Mouse (Mus musculus) midbrain, embryonic 13.5 days (tissue): ENCODE results near the gene Clpsl2. TPM values are rescaled to one million over a fixed set of nuclear protein-coding genes. Genes with fewer than 3 reads are reported as not detected.
"Not testable (repeated sequence)": the region's sequence is repeated elsewhere in the genome, so short reads cannot be mapped to it uniquely, and the experiment has no call there.

Source experiments
- ATAC-seq: fragments of 200-750 bp; cut with Nextera tagmentation; 2 replicates; pipeline ENCODE4 v1.8.0; 2017; ENCODE audit warnings: mild to moderate bottlenecking, moderate TSS enrichment, moderate library complexity
- H3K27ac ChIP-seq: fragments of 300-500 bp; sonication (generic); 2 replicates; pipeline ENCODE4 v1.5.1; 2015; ENCODE audit warnings: inconsistent platforms, mild to moderate bottlenecking, moderate library complexity
- H3K27me3 ChIP-seq: fragments of 300-500 bp; sonication (generic); 2 replicates; pipeline ENCODE4 v1.6.1; 2015; ENCODE audit warnings: mild to moderate bottlenecking, inconsistent platforms
- H3K36me3 ChIP-seq: fragments of 300-500 bp; sonication (generic); 2 replicates; pipeline ENCODE4 v1.6.1; 2015; ENCODE audit warnings: mild to moderate bottlenecking, inconsistent platforms
- H3K4me1 ChIP-seq: fragments of 300-500 bp; sonication (generic); replicated peaks from 2 replicates; pipeline ENCODE4 v1.6.1; 2015; ENCODE audit warnings: inconsistent platforms
- H3K4me2 ChIP-seq: fragments of 300-500 bp; sonication (generic); replicated peaks from 2 replicates; pipeline ENCODE4 v1.6.1; 2015; ENCODE audit warnings: moderate library complexity, mild to moderate bottlenecking, inconsistent platforms
- H3K4me3 ChIP-seq: fragments of 300-500 bp; sonication (generic); replicated peaks from 2 replicates; pipeline ENCODE4 v1.5.1; 2015; ENCODE audit warnings: mild to moderate bottlenecking, inconsistent platforms
- H3K9ac ChIP-seq: fragments of 300-500 bp; sonication (generic); replicated peaks from 2 replicates; pipeline ENCODE4 v1.6.1; 2015; ENCODE audit warnings: mild to moderate bottlenecking, inconsistent platforms
- H3K9me3 ChIP-seq: fragments of 300-500 bp; sonication (generic); 2 replicates; pipeline ENCODE4 v1.6.1; 2016; ENCODE audit warnings: mild to moderate bottlenecking, inconsistent platforms
- WGBS: fragments of 180-500 bp; shearing (Covaris S2); methylation state at CpG from one replicate; pipeline ENCODE4 v1.1.7; 2015; 5-methylcytosine and 5-hydroxymethylcytosine counted together
- polyA plus RNA-seq: library from polyadenylated mRNA; unstranded; fragments of >200 nt; fragmentation: Nextera tagmentation; extraction: Ambion mirVana; gene quantifications from 2 replicates; pipeline ENCODE4 v1.2.1, GENCODE M21; 2015

Gene Clpsl2
- polyA plus RNA-seq, 1 experiment from 2014 or later = not detected

GRCm38 (mm10) chr17:28537881-28538280, 11.3 kb upstream of the Clpsl2 start:
- H3K27me3 ChIP-seq = no peaks in the 10 kb centered on the region
- no peaks in the 10 kb centered on the region for H3K36me3 ChIP-seq
- no peak overlapping the region for H3K4me3 ChIP-seq
- WGBS = 46% methylated on average over 12 of the region's 12 CpGs
- H3K4me2 ChIP-seq = no peak overlapping the region
- H3K27ac ChIP-seq = no peak overlapping the region
- H3K9me3 ChIP-seq = peaks cover 21% of the 10 kb centered on the region
- H3K4me1 ChIP-seq = no peaks in the 10 kb centered on the region
- H3K9ac ChIP-seq = no peak overlapping the region
- no peak for ATAC-seq

- no peak for ATAC-seq
- WGBS = 91% methylated on average over 1 of the region's 1 CpGs
- H3K36me3 ChIP-seq = no peaks in the 10 kb centered on the region
Measured at GRCm38 (mm10) chr17:28546925-28547324, 2.3 kb upstream of the Clpsl2 start.

GRCm38 (mm10) chr17:28548550-28548949, 661 bp upstream of the Clpsl2 start:
- 79% methylated on average over 11 of the region's 11 CpGs for WGBS
- no peak overlapping the region for H3K4me3 ChIP-seq
- ATAC-seq = no peak
- no peak overlapping the region for H3K9ac ChIP-seq
- H3K27ac ChIP-seq = no peak overlapping the region
- 0 out of 2 replicates have a peak, but pooled peaks cover 5% of the 10 kb centered on the region for H3K4me1 ChIP-seq
- H3K27me3 ChIP-seq = 0 out of 2 replicates have a peak, but pooled peaks cover 4% of the 10 kb centered on the region
- H3K4me2 ChIP-seq = no peak overlapping the region
- H3K36me3 ChIP-seq = no peaks in the 10 kb centered on the region
- H3K9me3 ChIP-seq = no peaks in the 10 kb centered on the region

More at GRCm38 (mm10) chr17:28546925-28547324, 2.3 kb upstream of the Clpsl2 start:
- Histone ChIP-seq H3K27me3 (0 out of 2 replicates have a peak, but pooled peaks cover 4% of the 10 kb centered on the region), H3K4me3 (no peak overlapping the region), H3K9me3 (peaks cover under 1% of the 10 kb centered on the region; the same call in 1 of the 2 replicates), H3K4me2 (no peak overlapping the region), H3K27ac (no peak overlapping the region), H3K4me1 (no peaks in the 10 kb centered on the region), H3K9ac (no peak overlapping the region)

- Histone ChIP-seq H3K9ac (no peak overlapping the region), H3K9me3 (no peaks in the 10 kb centered on the region), H3K4me2 (no peak overlapping the region), H3K4me3 (no peak overlapping the region), H3K4me1 (peaks cover 18% of the 10 kb centered on the region; the same call in 1 of the 2 replicates), H3K27ac (no peak overlapping the region), H3K27me3 (0 out of 2 replicates have a peak, but pooled peaks cover 4% of the 10 kb centered on the region), H3K36me3 (no peaks in the 10 kb centered on the region)
- ATAC-seq = no peak
- WGBS = 8% methylated on average over 14 of the region's 14 CpGs
Measured at GRCm38 (mm10) chr17:28553040-28553793, 4.0 kb downstream of the Clpsl2 start.

- WGBS = 94% methylated on average over 4 of the region's 4 CpGs
- H3K36me3 ChIP-seq, H3K4me2 ChIP-seq, H3K27me3 ChIP-seq, H3K4me3 ChIP-seq, H3K9ac ChIP-seq, H3K27ac ChIP-seq, H3K9me3 ChIP-seq, ATAC-seq: not testable (repeated sequence)
- H3K4me1 ChIP-seq = peaks cover 18% of the 10 kb centered on the region; the same call in 1 of the 2 replicates
Measured at GRCm38 (mm10) chr17:28554021-28554420, 4.8 kb downstream of the Clpsl2 start.

GRCm38 (mm10) chr17:28556635-28557396, 7.6 kb downstream of the Clpsl2 start:
- Histone ChIP-seq H3K36me3 (no peaks in the 10 kb centered on the region), H3K4me2 (no peak overlapping the region), H3K9me3 (no peaks in the 10 kb centered on the region), H3K4me3 (no peak overlapping the region), H3K9ac (no peak overlapping the region), H3K27me3 (no peaks in the 10 kb centered on the region), H3K27ac (no peak overlapping the region), H3K4me1 (peaks cover 18% of the 10 kb centered on the region; the same call in 1 of the 2 replicates)
- 65% methylated on average over 6 of the region's 6 CpGs for WGBS
- no peak; the same call in 1 of the 2 replicates for ATAC-seq

GRCm38 (mm10) chr17:28557772-28558171, 8.6 kb downstream of the Clpsl2 start:
- Histone ChIP-seq H3K9ac (no peak overlapping the region), H3K4me1 (peaks cover 18% of the 10 kb centered on the region; the same call in 1 of the 2 replicates), H3K27me3 (no peaks in the 10 kb centered on the region), H3K27ac (no peak overlapping the region), H3K4me3 (no peak overlapping the region), H3K4me2 (no peak overlapping the region), H3K36me3 (no peaks in the 10 kb centered on the region), H3K9me3 (no peaks in the 10 kb centered on the region)
- 77% methylated on average over 6 of the region's 6 CpGs for WGBS
- no peak for ATAC-seq

GRCm38 (mm10) chr17:28560598-28560997, 11.4 kb downstream of the Clpsl2 start, which contains the start of gene Clps:
TSS of gene Clps (minus strand) at chr17:28560766.
- Histone ChIP-seq H3K4me1 (peaks cover 13% of the 10 kb centered on the region; the same call in 1 of the 2 replicates), H3K27me3 (no peaks in the 10 kb centered on the region), H3K9ac (no peak within 1 kb of the TSS), H3K27ac (no peak within 1 kb of the TSS), H3K36me3 (no peaks in the 10 kb centered on the region), H3K9me3 (no peaks in the 10 kb centered on the region), H3K4me2 (no peak within 1 kb of the TSS), H3K4me3 (no peak within 1 kb of the TSS)
- 93% methylated on average over 4 of the region's 4 CpGs for WGBS
- no peak for ATAC-seq

- Histone ChIP-seq H3K9me3 (no peaks in the 10 kb centered on the region), H3K27me3 (no peaks in the 10 kb centered on the region), H3K4me2 (no peak overlapping the region), H3K27ac (no peak overlapping the region), H3K4me1 (peaks cover 6% of the 10 kb centered on the region; the same call in 1 of the 2 replicates), H3K36me3 (no peaks in the 10 kb centered on the region), H3K4me3 (no peak overlapping the region), H3K9ac (no peak overlapping the region)
- ATAC-seq = no peak
- WGBS = 67% methylated on average over 7 of the region's 7 CpGs
Measured at GRCm38 (mm10) chr17:28561613-28562012, 12.4 kb downstream of the Clpsl2 start.

GRCm38 (mm10) chr17:28565181-28565580, 16.0 kb downstream of the Clpsl2 start:
- H3K4me1 ChIP-seq = no peaks in the 10 kb centered on the region
- no peaks in the 10 kb centered on the region for H3K9me3 ChIP-seq
- H3K27me3 ChIP-seq = no peaks in the 10 kb centered on the region
- no peak overlapping the region for H3K4me3 ChIP-seq
- H3K36me3 ChIP-seq = no peaks in the 10 kb centered on the region
- H3K9ac ChIP-seq = no peak overlapping the region
- no peak overlapping the region for H3K4me2 ChIP-seq
- no peak overlapping the region for H3K27ac ChIP-seq
- ATAC-seq = no peak

GRCm38 (mm10) chr17:28567541-28567940, 18.3 kb downstream of the Clpsl2 start:
- no peaks in the 10 kb centered on the region for H3K36me3 ChIP-seq
- H3K9ac ChIP-seq = no peak overlapping the region
- ATAC-seq = no peak
- no peak overlapping the region for H3K4me3 ChIP-seq
- H3K27ac ChIP-seq = no peak overlapping the region
- H3K4me1 ChIP-seq = no peaks in the 10 kb centered on the region
- no peaks in the 10 kb centered on the region for H3K27me3 ChIP-seq
- H3K9me3 ChIP-seq = no peaks in the 10 kb centered on the region
- no peak overlapping the region for H3K4me2 ChIP-seq
- WGBS = 21% methylated on average over 3 of the region's 3 CpGs

- ATAC-seq = no peak
- H3K27ac ChIP-seq = no peak overlapping the region
- H3K9me3 ChIP-seq = no peaks in the 10 kb centered on the region
- H3K4me2 ChIP-seq = no peak overlapping the region
- no peak overlapping the region for H3K9ac ChIP-seq
- peaks cover 6% of the 10 kb centered on the region; the same call in 1 of the 2 replicates for H3K27me3 ChIP-seq
- no peaks in the 10 kb centered on the region for H3K36me3 ChIP-seq
- peaks cover 9% of the 10 kb centered on the region for H3K4me1 ChIP-seq
- no peak overlapping the region for H3K4me3 ChIP-seq
- WGBS = 86% methylated on average over 3 of the region's 3 CpGs
Measured at GRCm38 (mm10) chr17:28571868-28572267, 22.7 kb downstream of the Clpsl2 start.
